Mouse (Mus musculus): ENCODE data around the gene Mettl27. TPM values are rescaled to one million over a fixed set of nuclear protein-coding genes. Genes with fewer than 3 reads are reported as not detected.

Mettl27 gene
- total and polyA plus RNA-seq, 2 experiments from 2014 or later, result 10.1 to 11.2 TPM

DNA sequence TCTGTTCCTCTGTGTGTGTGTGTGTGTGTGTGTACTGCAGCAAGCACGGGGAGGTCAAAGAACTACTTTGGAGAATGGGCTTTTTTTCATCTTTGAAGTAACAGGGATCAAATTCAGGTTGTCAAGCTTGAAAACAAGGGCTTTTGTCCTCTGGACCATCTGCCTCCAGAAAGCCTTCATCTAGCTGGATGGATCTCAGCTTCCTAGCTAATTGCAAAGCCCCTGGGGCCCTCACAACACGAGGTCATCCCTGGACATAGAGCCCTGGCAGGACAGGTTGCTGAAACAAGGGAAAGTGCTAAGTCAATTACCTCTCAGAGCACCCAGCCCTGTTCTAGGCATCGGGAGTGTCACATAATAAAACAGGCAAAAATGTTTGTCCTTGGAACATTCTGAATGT lies 51.6 kb downstream of the Mettl27 start:
- WGBS, result 3% methylated on average over 3 of the region's 3 CpGs
- no peak for ATAC-seq

DNA sequence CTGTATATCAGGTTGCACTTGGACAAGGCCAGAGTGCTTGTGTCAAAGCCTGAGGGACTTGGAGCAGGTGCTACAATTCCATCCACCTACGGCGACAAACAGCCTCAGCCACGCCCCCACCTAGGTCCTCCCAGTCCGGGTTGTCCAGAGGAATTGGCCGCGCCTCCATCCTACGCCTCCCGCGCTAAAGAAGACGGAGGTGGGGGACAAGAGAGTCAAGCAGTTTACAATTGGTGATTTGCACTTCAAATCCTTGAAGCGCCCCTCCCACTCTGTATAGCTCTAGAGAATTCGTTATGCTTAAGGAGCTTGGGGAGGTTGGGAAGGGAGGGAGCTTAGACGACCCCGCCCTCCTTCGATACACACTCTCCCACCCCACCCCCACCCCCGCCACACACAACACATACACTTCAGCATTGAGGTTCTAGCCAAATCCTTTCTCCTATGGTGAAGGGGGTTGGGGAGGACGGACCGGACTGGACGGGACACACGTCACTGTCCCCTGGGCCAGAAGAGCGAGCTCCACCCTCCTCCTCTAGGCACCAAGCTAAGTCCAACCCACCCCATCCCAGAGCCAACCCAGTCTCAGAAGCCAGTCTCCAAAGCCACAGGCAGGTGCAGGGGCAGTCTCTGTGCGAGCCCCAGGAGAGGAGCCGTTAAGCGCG lies 53.6 kb downstream of the Mettl27 start, which contains the start of gene Cldn3:
Cldn3 (plus strand) TSS at position 582 of the 665 bp plus-strand sequence.
- H3K9me3 ChIP-seq (ENCODE audit: low read length), result no peaks in the 10 kb centered on the region
- WGBS, result 2% methylated on average over 25 of the region's 25 CpGs
- peaks cover 4% of the 10 kb centered on the region; the same call in 1 of the 2 replicates for H3K4me1 ChIP-seq (ENCODE audit: insufficient read depth)
- H3K4me2 ChIP-seq (ENCODE audit: low read depth), result peak within 1 kb of the TSS; percentile 42
- TF ChIP-seq CTCF (IDR thresholded peaks at IDR 0.05; ENCODE audit: low read depth), result no peak
- peak within 1 kb of the TSS; percentile 67 for H3K27ac ChIP-seq (ENCODE audit: low read depth, low read length)
- DNase-seq (peak; percentile 48), ATAC-seq (peak; percentile 67)
- peak within 1 kb of the TSS; percentile 31 for H3K4me3 ChIP-seq (ENCODE audit: low read depth, low read length)
- peaks cover 31% of the 10 kb centered on the region for H3K27me3 ChIP-seq (ENCODE audit: insufficient read depth, low read length)
- no peaks in the 10 kb centered on the region for H3K36me3 ChIP-seq (ENCODE audit: insufficient read depth)
- H3K9ac ChIP-seq, result peak within 1 kb of the TSS; percentile 46

More for the DNA sequence above, 51.6 kb downstream of the Mettl27 start:
- no peak overlapping the region for H3K9ac ChIP-seq
- no peak overlapping the region for H3K4me3 ChIP-seq (ENCODE audit: low read depth, low read length)
- no peaks in the 10 kb centered on the region for H3K36me3 ChIP-seq (ENCODE audit: insufficient read depth)
- no peak for TF ChIP-seq CTCF (IDR thresholded peaks at IDR 0.05; ENCODE audit: low read depth)
- no peak for DNase-seq
- peaks cover 4% of the 10 kb centered on the region; the same call in 1 of the 2 replicates for H3K4me1 ChIP-seq (ENCODE audit: insufficient read depth)
- H3K9me3 ChIP-seq (ENCODE audit: low read length), result no peaks in the 10 kb centered on the region
- no peak overlapping the region for H3K4me2 ChIP-seq (ENCODE audit: low read depth)
- H3K27ac ChIP-seq (ENCODE audit: low read depth, low read length), result no peak overlapping the region
- peaks cover 31% of the 10 kb centered on the region for H3K27me3 ChIP-seq (ENCODE audit: insufficient read depth, low read length)

DNA sequence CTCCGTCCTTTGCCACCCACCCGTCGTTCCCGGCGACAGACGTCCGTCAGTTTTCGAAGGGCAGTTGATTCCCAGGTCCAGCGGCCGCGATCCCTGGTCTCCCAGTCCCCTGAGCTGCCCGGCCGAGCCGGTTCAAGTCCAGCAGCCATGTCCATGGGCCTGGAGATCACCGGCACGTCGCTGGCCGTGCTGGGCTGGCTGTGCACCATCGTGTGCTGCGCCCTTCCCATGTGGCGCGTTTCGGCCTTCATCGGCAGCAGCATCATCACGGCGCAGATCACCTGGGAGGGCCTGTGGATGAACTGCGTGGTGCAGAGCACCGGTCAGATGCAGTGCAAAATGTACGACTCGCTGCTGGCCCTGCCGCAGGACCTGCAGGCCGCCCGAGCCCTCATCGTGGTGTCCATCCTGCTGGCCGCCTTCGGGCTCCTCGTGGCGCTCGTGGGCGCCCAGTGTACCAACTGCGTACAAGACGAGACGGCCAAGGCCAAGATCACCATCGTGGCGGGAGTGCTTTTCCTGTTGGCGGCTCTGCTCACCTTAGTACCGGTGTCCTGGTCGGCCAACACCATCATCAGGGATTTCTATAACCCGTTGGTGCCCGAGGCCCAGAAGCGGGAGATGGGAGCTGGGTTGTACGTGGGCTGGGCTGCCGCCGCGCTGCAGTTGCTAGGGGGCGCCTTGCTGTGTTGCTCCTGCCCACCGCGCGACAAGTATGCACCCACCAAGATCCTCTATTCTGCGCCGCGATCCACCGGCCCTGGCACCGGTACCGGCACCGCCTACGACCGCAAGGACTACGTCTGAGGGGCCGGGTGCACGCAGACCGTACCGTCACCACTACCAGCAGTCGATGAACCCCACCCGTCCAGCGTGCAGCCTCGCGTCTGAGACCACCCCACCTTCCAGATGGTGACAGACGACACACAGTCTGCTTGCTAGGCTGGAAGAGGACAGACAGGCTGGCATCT lies 54.4 kb downstream of the Mettl27 start:
- Histone ChIP-seq H3K9me3 (ENCODE audit: low read length) (no peaks in the 10 kb centered on the region), H3K4me3 (ENCODE audit: low read depth, low read length) (peak overlapping the region; percentile 31), H3K9ac (peak overlapping the region; percentile 46), H3K36me3 (ENCODE audit: insufficient read depth) (no peaks in the 10 kb centered on the region), H3K27me3 (ENCODE audit: insufficient read depth, low read length) (peaks cover 31% of the 10 kb centered on the region), H3K4me2 (ENCODE audit: low read depth) (peak overlapping the region; percentile 42), H3K4me1 (ENCODE audit: insufficient read depth) (peaks cover 4% of the 10 kb centered on the region; the same call in 1 of the 2 replicates), H3K27ac (ENCODE audit: low read depth, low read length) (peak overlapping the region; percentile 67)
- WGBS, result 6% methylated on average over 79 of the region's 79 CpGs
- ATAC-seq (peak; percentile 70), DNase-seq (peak; percentile 68)
- peak; percentile 59 for TF ChIP-seq CTCF (IDR thresholded peaks at IDR 0.05; ENCODE audit: low read depth)

DNA sequence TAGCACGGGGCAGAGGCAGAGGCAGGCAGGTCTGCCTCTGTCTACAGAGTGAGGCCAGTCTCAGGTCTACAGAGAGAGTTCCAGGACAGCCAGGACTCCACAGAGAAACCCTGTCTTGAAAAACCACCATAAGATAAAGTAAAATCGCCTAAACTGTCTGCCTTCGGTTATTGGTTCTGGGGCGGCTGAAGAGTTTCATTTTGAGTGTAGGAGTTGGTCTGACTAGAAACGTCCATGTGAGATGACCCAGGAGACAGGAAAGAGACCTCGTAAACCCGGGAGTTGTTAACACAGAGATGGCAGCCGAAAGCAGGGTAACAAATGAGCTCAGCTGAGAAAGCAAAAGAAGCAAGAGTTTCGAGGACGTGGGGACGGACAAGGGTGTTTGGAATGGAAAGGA lies 57.0 kb downstream of the Mettl27 start:
- no peak overlapping the region for H3K4me2 ChIP-seq (ENCODE audit: low read depth)
- H3K9ac ChIP-seq, result no peak overlapping the region
- no peak overlapping the region for H3K4me3 ChIP-seq (ENCODE audit: low read depth, low read length)
- no peaks in the 10 kb centered on the region for H3K36me3 ChIP-seq (ENCODE audit: insufficient read depth)
- peaks cover 4% of the 10 kb centered on the region; the same call in 1 of the 2 replicates for H3K4me1 ChIP-seq (ENCODE audit: insufficient read depth)
- no peak for TF ChIP-seq CTCF (IDR thresholded peaks at IDR 0.05; ENCODE audit: low read depth)
- H3K27me3 ChIP-seq (ENCODE audit: insufficient read depth, low read length), result peaks cover 31% of the 10 kb centered on the region
- ATAC-seq (no peak), DNase-seq (no peak)
- H3K27ac ChIP-seq (ENCODE audit: low read depth, low read length), result no peak overlapping the region
- H3K9me3 ChIP-seq (ENCODE audit: low read length), result no peaks in the 10 kb centered on the region
- WGBS, result 75% methylated on average over 11 of the region's 11 CpGs

DNA sequence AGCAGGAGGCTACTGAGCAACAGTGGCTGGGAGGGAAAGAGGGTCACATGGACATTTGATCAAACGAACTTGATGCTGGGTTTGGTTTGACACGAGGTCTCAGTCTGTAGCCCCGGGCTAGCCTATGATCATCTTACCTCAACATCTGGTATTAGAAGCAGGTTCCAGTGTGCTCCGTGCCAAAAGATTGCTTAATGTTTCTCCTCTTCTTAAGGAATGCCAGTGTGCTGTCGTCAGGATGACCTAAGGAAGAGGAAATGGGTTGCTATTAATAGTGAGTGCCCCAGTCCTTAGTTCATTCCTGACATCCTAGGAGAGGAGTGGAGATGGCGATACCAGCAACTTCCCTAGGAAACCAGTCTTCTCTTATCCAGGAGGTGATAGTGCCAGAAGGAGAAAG lies 57.6 kb downstream of the Mettl27 start:
- WGBS, result 70% methylated on average over 6 of the region's 6 CpGs
- no peak overlapping the region for H3K4me3 ChIP-seq (ENCODE audit: low read depth, low read length)
- no peak overlapping the region for H3K27ac ChIP-seq (ENCODE audit: low read depth, low read length)

More for the DNA sequence above, 57.6 kb downstream of the Mettl27 start:
- TF ChIP-seq CTCF (IDR thresholded peaks at IDR 0.05; ENCODE audit: low read depth), result no peak
- H3K9me3 ChIP-seq (ENCODE audit: low read length), result no peaks in the 10 kb centered on the region
- no peak for DNase-seq
- H3K4me2 ChIP-seq (ENCODE audit: low read depth), result no peak overlapping the region
- H3K27me3 ChIP-seq (ENCODE audit: insufficient read depth, low read length), result peaks cover 28% of the 10 kb centered on the region
- H3K36me3 ChIP-seq (ENCODE audit: insufficient read depth), result no peaks in the 10 kb centered on the region
- no peak for ATAC-seq
- peaks cover 4% of the 10 kb centered on the region; the same call in 1 of the 2 replicates for H3K4me1 ChIP-seq (ENCODE audit: insufficient read depth)
- no peak overlapping the region for H3K9ac ChIP-seq

Other genes starting within 250 kb of the Mettl27 start
- 41.3 and 44.5 TPM in 2 replicates for gene Limk1, start 243.8 kb upstream of the Mettl27 start, total RNA-seq (2014; rRNA removed)
- gene Limk1, start 243.8 kb upstream of the Mettl27 start, polyA plus RNA-seq (2015; fragmentation: Nextera tagmentation; extraction: Ambion mirVana), result 9.3 and 11.4 TPM in 2 replicates
- 21.9 and 45.1 TPM in 2 replicates for gene Eln, start 185.0 kb upstream of the Mettl27 start, total RNA-seq (2014; rRNA removed)
- 19.1 and 25.7 TPM in 2 replicates for gene Eln, start 185.0 kb upstream of the Mettl27 start, polyA plus RNA-seq (2015; fragmentation: Nextera tagmentation; extraction: Ambion mirVana)
- not detected in 2 replicates for gene Tmem270, start 25.6 kb upstream of the Mettl27 start, total RNA-seq (2014; rRNA removed)
- gene Tmem270, start 25.6 kb upstream of the Mettl27 start, polyA plus RNA-seq (2015; fragmentation: Nextera tagmentation; extraction: Ambion mirVana), result not detected in 2 replicates
- not detected in 2 replicates for gene Cldn13, start 16.8 kb upstream of the Mettl27 start, total RNA-seq (2014; rRNA removed)
- not detected in 2 replicates for gene Cldn13, start 16.8 kb upstream of the Mettl27 start, polyA plus RNA-seq (2015; fragmentation: Nextera tagmentation; extraction: Ambion mirVana)
- gene Cldn4, start 14.6 kb downstream of the Mettl27 start, total RNA-seq (2014; rRNA removed), result not detected in 2 replicates
- gene Cldn4, start 14.6 kb downstream of the Mettl27 start, polyA plus RNA-seq (2015; fragmentation: Nextera tagmentation; extraction: Ambion mirVana), result not detected in 2 replicates
- 5.5 and 8.8 TPM in 2 replicates for gene Cldn3, start 53.8 kb downstream of the Mettl27 start, total RNA-seq (2014; rRNA removed)
- 10.6 and 10.9 TPM in 2 replicates for gene Cldn3, start 53.8 kb downstream of the Mettl27 start, polyA plus RNA-seq (2015; fragmentation: Nextera tagmentation; extraction: Ambion mirVana)
- gene Abhd11, start 76.8 kb downstream of the Mettl27 start, total RNA-seq (2014; rRNA removed), result 46.3 and 61.1 TPM in 2 replicates
- gene Abhd11, start 76.8 kb downstream of the Mettl27 start, polyA plus RNA-seq (2015; fragmentation: Nextera tagmentation; extraction: Ambion mirVana), result 86.7 and 91.4 TPM in 2 replicates
- 152 and 167 TPM in 2 replicates for gene Stx1a, start 91.1 kb downstream of the Mettl27 start, total RNA-seq (2014; rRNA removed)
- gene Stx1a, start 91.1 kb downstream of the Mettl27 start, polyA plus RNA-seq (2015; fragmentation: Nextera tagmentation; extraction: Ambion mirVana), result 143 and 171 TPM in 2 replicates
- gene Dnajc30, start 131.8 kb downstream of the Mettl27 start, total RNA-seq (2014; rRNA removed), result 11.8 and 14.6 TPM in 2 replicates
- gene Dnajc30, start 131.8 kb downstream of the Mettl27 start, polyA plus RNA-seq (2015; fragmentation: Nextera tagmentation; extraction: Ambion mirVana), result 50.1 and 52.3 TPM in 2 replicates
- 72.1 and 92.3 TPM in 2 replicates for gene Bud23, start 132.6 kb downstream of the Mettl27 start, total RNA-seq (2014; rRNA removed)
- gene Bud23, start 132.6 kb downstream of the Mettl27 start, polyA plus RNA-seq (2015; fragmentation: Nextera tagmentation; extraction: Ambion mirVana), result 68.0 and 69.6 TPM in 2 replicates
- gene Vps37d, start 145.9 kb downstream of the Mettl27 start, total RNA-seq (2014; rRNA removed), result 71.1 and 74.8 TPM in 2 replicates
- 31.1 and 34.2 TPM in 2 replicates for gene Vps37d, start 145.9 kb downstream of the Mettl27 start, polyA plus RNA-seq (2015; fragmentation: Nextera tagmentation; extraction: Ambion mirVana)
- 0.76 and 0.77 TPM in 2 replicates for gene Mlxipl, start 157.5 kb downstream of the Mettl27 start, total RNA-seq (2014; rRNA removed)
- 0.28 and 1.0 TPM in 2 replicates for gene Mlxipl, start 157.5 kb downstream of the Mettl27 start, polyA plus RNA-seq (2015; fragmentation: Nextera tagmentation; extraction: Ambion mirVana)
- gene Tbl2, start 217.3 kb downstream of the Mettl27 start, total RNA-seq (2014; rRNA removed), result 13.5 and 35.2 TPM in 2 replicates
- 9.2 and 12.0 TPM in 2 replicates for gene Tbl2, start 217.3 kb downstream of the Mettl27 start, polyA plus RNA-seq (2015; fragmentation: Nextera tagmentation; extraction: Ambion mirVana)
- gene Bcl7b, start 235.9 kb downstream of the Mettl27 start, total RNA-seq (2014; rRNA removed), result 30.3 and 31.4 TPM in 2 replicates
- 42.6 TPM in 2 replicates for gene Bcl7b, start 235.9 kb downstream of the Mettl27 start, polyA plus RNA-seq (2015; fragmentation: Nextera tagmentation; extraction: Ambion mirVana)